Mouse (Mus musculus): ENCODE data around the gene Podxl2.

DNA sequence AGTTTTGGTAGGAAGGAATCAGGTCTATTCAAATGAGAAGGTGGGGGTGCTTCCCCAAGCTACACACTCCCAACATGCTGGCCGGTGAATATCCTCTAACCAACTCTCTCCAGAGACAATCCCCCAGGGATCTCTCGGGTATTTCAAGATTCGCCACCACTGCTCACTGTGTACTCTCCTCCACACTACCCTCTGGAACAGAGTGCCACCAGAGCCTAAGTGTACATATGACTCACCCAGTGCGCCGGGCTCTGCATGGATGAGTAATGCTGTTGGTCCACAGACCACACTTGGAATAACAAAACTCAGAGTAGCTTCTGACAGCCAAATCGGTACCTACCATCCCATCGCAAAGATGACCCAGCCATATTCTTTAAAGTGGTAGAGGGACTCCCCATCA, 5.4 kb downstream of the Podxl2 start:
- TF ChIP-seq CTCF (IDR thresholded peaks at IDR 0.05; ENCODE audit: insufficient read depth, low read depth, low read length) (no peak), POLR2A (IDR thresholded peaks at IDR 0.05; ENCODE audit: insufficient read depth, low read depth, low read length) (no peak)

Measured in olfactory bulb, adult 2 months (tissue).